Comparison of ENCODE assay signal across 11 mouse cellular contexts in the genomic region with DNA sequence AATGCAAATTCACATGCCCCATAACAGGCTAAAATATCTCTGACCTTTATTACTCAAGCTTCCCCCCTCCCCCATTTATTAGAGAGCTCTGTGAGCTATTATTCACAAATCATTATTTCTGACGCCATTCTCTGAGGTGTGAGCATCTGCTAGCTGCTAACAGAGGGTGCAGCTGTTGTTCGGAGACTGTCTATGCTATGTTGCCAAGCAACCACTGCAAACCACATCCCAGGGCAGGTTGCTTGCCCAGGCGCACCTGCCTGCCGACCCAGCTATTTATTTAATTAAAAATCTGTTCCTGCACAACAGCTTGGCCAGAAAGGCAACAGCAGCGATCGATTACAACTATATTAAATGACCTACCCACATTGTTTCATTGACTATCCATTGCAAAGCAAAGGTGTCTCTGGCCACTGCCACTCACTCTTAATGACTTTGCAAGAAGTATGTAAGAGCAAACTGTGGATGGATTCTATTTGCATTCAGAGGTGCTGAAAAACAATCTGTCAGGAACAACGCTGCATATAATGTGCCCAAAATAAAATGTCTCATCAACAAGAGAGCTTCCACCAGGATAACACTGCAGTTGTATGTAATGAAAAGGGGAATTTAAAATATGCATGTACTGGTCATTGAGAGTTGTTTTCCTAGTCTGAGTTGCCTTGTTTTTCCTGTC.
A peak's percentile ranks its signal among the peaks of the same experiment; 100 is the strongest.
DNase-seq lines count a peak whose midpoint lies in the region; ATAC-seq lines count a peak whose summit lies in the region.
"Had no signal": no experiment of that assay in that cellular context is flagged by ENCODE, and none has a peak within 500 bp of the region (broad histone marks: within the 10 kb centered on the region; RNA-seq: fewer than 3 reads in every experiment).

No protein-coding gene starts in this region.

- ATAC-seq in hindbrain, embryonic 12.5 days (ENCODE audit: low FRiP score): peak; percentile 97
- ATAC-seq in midbrain, embryonic 15.5 days (replicated peaks): peak; percentile 99

- no peaks in the 10 kb centered on the region for H3K27me3 ChIP-seq in hindbrain, embryonic 12.5 days
- no peaks in the 10 kb centered on the region for H3K27me3 ChIP-seq in midbrain, embryonic 15.5 days (replicated peaks)
- H3K27me3 ChIP-seq: limb, embryonic 15.5 days had no signal

- no peaks in the 10 kb centered on the region for H3K36me3 ChIP-seq in hindbrain, embryonic 12.5 days
- H3K36me3 ChIP-seq in midbrain, embryonic 15.5 days (replicated peaks): no peaks in the 10 kb centered on the region
- H3K36me3 ChIP-seq: G1E; limb, embryonic 15.5 days had no signal

- H3K9ac ChIP-seq in hindbrain, embryonic 12.5 days: no peak overlapping the region
- H3K9ac ChIP-seq in midbrain, embryonic 15.5 days: no peak overlapping the region
- H3K9ac ChIP-seq: limb, embryonic 15.5 days had no signal

- peak overlapping the region; percentile 21 for H3K4me2 ChIP-seq in hindbrain, embryonic 12.5 days (replicated peaks)
- peak overlapping the region; percentile 33 for H3K4me2 ChIP-seq in midbrain, embryonic 15.5 days
- H3K4me2 ChIP-seq: limb, embryonic 15.5 days had no signal

- 38% methylated on average over 7 of the region's 7 CpGs for whole genome bisulfite sequencing in hindbrain, embryonic 12.5 days
- WGBS in midbrain, embryonic 15.5 days: 28% methylated on average over 7 of the region's 7 CpGs

- H3K4me1 ChIP-seq in hindbrain, embryonic 12.5 days: peaks cover 5% of the 10 kb centered on the region
- H3K4me1 ChIP-seq in midbrain, embryonic 15.5 days: peaks cover 7% of the 10 kb centered on the region
- H3K4me1 ChIP-seq: limb, embryonic 15.5 days had no signal

- peak overlapping the region; percentile 57; the same call in 1 of the 2 replicates for H3K27ac ChIP-seq in hindbrain, embryonic 12.5 days
- H3K27ac ChIP-seq in midbrain, embryonic 15.5 days: peak overlapping the region; percentile 71
- H3K27ac ChIP-seq: limb, embryonic 15.5 days had no signal

- H3K9me3 ChIP-seq in hindbrain, embryonic 12.5 days (replicated peaks): no peaks in the 10 kb centered on the region
- H3K9me3 ChIP-seq in midbrain, embryonic 15.5 days: no peaks in the 10 kb centered on the region
- H3K9me3 ChIP-seq: G1E; limb, embryonic 15.5 days had no signal

- peak; percentile 62 for DNase-seq in brain, adult 2 months (ENCODE audit: low read depth, low spot score)
- DNase-seq in embryo, embryonic 10.5 days (ENCODE audit: low spot score): peak; percentile 32
- DNase-seq in kidney, postnatal 4 days: no peak
- no peak for DNase-seq in cerebellum, adult 9-10 months
- no peak for DNase-seq in ovary, postnatal 10 days (ENCODE audit: low spot score)
- DNase-seq: adrenal gland, postnatal 36 days; gastrocnemius, postnatal 36 days had no signal

- H3K4me3 ChIP-seq in hindbrain, embryonic 12.5 days: no peak overlapping the region
- H3K4me3 ChIP-seq in midbrain, embryonic 15.5 days: peak overlapping the region; percentile 2; the same call in 1 of the 2 replicates
- H3K4me3 ChIP-seq: limb, embryonic 15.5 days had no signal

Comparison
In these comparisons a context has a peak if more than half of its experiments do, and no peak if none do; other contexts are left out.
1. DNase-seq: peak in brain, adult 2 months (single experiment) and embryo, embryonic 10.5 days (single experiment); none in kidney, postnatal 4 days (0 of 2), cerebellum, adult 9-10 months (single experiment) and ovary, postnatal 10 days (single experiment).